Mouse (Mus musculus): ENCODE measurements around the gene Smco1.
A peak's percentile ranks its signal among the peaks of the same experiment; 100 is the strongest.
"Not testable (repeated sequence)": the region's sequence is repeated elsewhere in the genome, so short reads cannot be mapped to it uniquely, and the experiment has no call there.

The Smco1 gene

GRCm38 (mm10) chr16:32271291-32271690, at the start of gene Smco1:
Gene Smco1 (plus strand): TSS chr16:32271468.
- DNase-seq (ENCODE audit: low read depth in 1 of 2, low spot score in 2 of 2) = no peak

DNA sequence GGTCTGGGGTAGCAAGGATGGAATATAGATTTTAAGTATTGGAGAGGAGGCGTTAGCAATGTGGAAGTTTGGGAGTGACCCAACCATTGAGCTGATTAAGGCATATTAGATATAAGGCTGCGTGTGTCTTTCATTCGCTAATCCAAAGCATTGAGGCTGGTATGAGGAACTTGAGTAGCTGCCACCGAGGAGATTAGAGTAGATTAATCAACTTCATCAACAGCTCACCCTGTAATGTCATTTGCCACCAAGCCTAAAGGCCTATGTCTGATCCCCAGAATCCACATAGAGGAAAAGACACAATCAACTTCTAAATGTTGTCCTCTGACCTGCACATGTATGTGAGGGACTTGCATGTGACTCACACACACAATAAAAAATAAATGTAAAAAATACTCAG, 49.5 kb upstream of the Smco1 start:
- no peak for DNase-seq (ENCODE audit: low read depth in 1 of 2, low spot score in 2 of 2)

DNA sequence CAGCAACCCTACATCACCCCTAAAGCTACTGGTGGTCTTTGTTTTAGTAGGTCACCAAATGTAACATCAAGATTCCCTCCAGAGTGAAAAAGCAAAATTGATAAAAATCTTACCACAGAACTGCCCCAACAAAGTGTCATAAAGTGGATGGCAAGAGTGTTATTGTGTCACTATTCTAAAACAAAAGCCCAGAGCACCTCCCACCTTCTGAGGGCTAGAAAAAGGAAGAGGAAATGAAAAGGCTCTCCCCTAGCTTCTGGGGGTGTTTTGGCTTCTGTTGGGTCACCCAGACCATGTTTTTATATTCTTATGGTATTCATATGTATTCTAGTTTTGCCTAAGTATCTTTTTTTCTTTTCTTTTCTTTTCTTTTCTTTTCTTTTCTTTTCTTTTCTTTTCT, 48.9 kb upstream of the Smco1 start:
- DNase-seq (ENCODE audit: low read depth in 1 of 2, low spot score in 2 of 2) = no peak

- not testable (repeated sequence) for DNase-seq (ENCODE audit: low read depth in 1 of 2, low spot score in 2 of 2)
Observed at GRCm38 (mm10) chr16:32232050-32232449, 39.2 kb upstream of the Smco1 start.

DNA sequence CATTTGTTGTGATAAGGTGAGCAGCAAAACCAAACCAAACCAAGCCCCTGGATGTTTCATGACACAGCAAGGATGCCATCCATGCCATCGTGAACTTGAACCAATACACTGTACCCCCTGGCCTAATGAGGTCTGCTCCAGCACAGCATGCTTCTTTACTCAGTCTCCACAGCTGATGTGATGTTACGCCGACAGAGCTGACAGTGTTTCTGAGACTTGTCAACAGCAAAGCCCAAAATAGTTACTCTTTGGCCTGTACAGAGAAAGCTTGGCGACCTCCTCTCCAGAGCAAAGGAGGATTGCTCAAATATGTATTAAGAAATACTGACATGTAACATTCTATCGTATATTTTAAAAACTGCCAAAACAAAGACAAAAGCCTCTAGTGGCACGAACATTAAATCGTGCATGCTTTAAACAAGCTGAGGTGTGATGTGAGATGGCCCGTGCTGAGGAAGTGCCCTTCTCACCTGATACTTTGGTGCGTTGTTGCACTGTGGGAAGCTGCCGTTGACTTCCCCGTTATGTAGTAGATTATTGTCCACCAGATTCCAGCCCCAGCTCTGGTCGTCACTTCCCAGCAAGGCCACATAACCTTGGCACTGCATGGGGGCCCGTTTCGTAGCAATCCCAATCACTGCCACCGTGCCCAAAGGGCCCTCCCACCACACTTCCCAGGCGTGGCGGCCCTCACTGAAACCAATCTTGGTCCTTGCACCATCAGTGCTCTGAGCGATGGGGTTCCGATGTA, 33.2 kb upstream of the Smco1 start:
- no peak for DNase-seq (ENCODE audit: low read depth in 1 of 2, low spot score in 2 of 2)

GRCm38 (mm10) chr16:32239428-32240312, 31.6 kb upstream of the Smco1 start:
- no peak for DNase-seq (ENCODE audit: low read depth in 1 of 2, low spot score in 2 of 2)

GRCm38 (mm10) chr16:32243901-32244300, 27.4 kb upstream of the Smco1 start:
- no peak for DNase-seq (ENCODE audit: low read depth in 1 of 2, low spot score in 2 of 2)

- DNase-seq (ENCODE audit: low read depth in 1 of 2, low spot score in 2 of 2) = peak in 1 of 2 experiments; percentile 22
Observed at GRCm38 (mm10) chr16:32246351-32246791, 24.9 kb upstream of the Smco1 start.

- DNase-seq (ENCODE audit: low read depth in 1 of 2, low spot score in 2 of 2) = peak; percentile 87 to 88
Observed at GRCm38 (mm10) chr16:32246952-32247370, 24.3 kb upstream of the Smco1 start, which contains the start of the genes Fbxo45 and Wdr53. Gene Fbxo45 (minus strand): TSS chr16:32247158. Gene Wdr53 (plus strand): TSS chr16:32247227.

- peak in 1 of 2 experiments; percentile 10 for DNase-seq (ENCODE audit: low read depth in 1 of 2, low spot score in 2 of 2)
Observed at GRCm38 (mm10) chr16:32264225-32264624, 7.0 kb upstream of the Smco1 start.

- no peak for DNase-seq (ENCODE audit: low read depth in 1 of 2, low spot score in 2 of 2)
Observed at GRCm38 (mm10) chr16:32273338-32273737, 2.1 kb downstream of the Smco1 start.

GRCm38 (mm10) chr16:32275041-32275440, 3.8 kb downstream of the Smco1 start:
- peak in 1 of 2 experiments; percentile 5 for DNase-seq (ENCODE audit: low read depth in 1 of 2, low spot score in 2 of 2)

GRCm38 (mm10) chr16:32275830-32276229, 4.6 kb downstream of the Smco1 start:
- no peak for DNase-seq (ENCODE audit: low read depth in 1 of 2, low spot score in 2 of 2)

DNA sequence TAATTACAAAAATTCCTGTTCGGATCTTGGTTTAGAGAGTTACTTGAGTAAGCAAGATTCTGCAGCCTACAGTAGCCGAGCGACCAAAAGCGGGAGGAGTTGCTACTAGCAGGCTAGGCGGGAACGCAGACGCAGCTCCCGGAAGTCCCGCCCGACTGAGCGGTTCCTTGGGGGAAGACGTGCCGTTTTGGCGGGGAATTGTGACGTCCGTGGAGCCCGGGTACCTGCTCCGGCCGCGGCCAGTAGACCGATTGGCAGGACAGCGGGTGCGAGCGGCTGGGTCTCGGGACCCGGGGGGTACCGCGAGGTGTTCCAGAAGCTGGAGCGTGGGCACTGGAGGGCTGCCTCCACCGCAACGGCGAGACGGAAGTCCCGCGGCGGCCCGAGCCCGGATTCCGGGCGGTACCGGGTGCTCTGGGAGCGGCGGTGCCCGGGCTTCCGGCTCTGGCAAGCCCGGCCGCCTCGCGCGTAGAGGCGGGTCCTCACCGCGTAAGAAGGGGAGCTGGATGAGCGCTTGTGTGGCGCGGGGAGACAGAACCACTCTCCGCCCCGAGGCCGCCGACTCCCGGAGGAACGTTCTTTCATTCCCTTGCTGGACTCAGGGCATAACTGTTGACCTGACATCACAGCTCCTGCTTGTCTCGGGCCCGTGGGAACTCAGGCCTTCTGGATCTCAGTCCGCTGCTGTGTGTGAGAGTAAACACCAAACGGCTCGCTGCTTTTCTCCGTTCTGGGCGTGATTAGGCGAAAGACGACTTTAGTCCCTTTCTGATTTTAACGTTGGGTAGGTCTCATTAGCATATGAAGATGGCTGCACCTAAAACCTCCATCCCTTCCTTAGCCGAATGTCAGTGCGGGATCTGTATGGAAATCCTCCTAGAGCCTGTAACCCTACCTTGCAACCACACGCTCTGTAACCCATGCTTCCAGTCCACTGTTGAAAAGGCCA, 6.3 kb downstream of the Smco1 start, which contains the start of gene Rnf168:
Gene Rnf168 (plus strand): TSS at position 152 of the 949 bp plus-strand sequence.
- DNase-seq (ENCODE audit: low read depth in 1 of 2, low spot score in 2 of 2) = peak; percentile 69 to 76

GRCm38 (mm10) chr16:32278396-32278795, 7.1 kb downstream of the Smco1 start:
- no peak for DNase-seq (ENCODE audit: low read depth in 1 of 2, low spot score in 2 of 2)

- no peak for DNase-seq (ENCODE audit: low read depth in 1 of 2, low spot score in 2 of 2)
Observed at GRCm38 (mm10) chr16:32280211-32280610, 8.9 kb downstream of the Smco1 start.

DNA sequence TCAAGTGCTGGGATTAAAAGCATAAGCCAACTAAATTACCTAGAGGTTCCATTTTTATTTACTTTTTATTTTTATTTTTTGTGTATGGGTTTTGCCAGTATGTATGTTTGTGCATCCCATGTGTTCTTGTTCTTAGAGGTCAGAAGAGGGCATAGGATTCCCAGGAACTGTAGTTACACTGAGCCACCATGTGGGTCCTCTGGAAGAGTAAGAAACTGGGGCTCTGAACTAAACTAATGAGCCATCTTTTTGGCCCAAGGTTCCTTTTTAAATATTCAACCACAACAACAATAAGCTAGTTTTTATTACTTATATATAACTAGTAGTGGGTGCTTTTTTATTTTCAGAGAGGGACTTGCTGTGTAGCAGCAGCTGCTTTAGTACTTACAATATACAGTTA, 11.3 kb downstream of the Smco1 start:
- no peak for DNase-seq (ENCODE audit: low read depth in 1 of 2, low spot score in 2 of 2)

DNA sequence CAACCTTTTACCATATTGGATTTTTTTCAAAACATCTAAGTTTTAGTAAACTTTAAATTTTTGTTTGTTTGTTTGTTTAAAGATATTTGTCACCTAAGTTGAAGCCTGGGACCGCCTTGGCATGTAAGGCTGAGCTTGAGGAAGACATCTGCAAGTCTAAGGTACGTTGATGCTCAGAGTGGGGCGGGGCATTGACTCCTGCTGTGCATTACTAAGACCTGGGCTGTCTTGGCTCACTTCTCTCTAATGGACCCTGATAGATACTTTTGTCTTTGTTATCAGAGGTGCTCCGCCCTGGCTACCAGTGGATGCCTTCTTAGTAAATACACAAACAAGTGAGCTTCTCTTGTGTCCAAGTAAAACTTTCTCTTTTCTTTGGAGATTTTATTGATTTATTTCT, 20.6 kb downstream of the Smco1 start:
- DNase-seq (ENCODE audit: low read depth in 1 of 2, low spot score in 2 of 2) = no peak

DNA sequence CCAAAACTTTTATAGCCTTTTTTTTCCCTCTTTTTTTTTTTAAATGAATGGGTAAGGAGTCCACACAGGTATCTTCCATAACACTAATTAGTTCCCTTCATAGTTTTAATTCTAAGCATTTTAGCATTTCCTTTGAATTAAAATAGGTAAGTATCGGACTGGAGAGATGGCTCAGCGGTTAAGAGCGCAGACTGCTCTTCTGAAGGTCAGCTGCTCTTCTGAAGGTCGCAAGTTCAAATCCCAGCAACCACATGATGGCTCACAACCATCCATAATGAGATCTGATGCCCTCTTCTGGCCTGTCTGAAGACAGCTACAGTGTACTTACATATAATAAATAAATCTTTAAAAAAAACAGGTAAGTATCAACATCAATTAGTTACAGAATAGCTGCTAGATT, 28.3 kb downstream of the Smco1 start:
- DNase-seq (ENCODE audit: low read depth in 1 of 2, low spot score in 2 of 2) = not testable (repeated sequence)

DNA sequence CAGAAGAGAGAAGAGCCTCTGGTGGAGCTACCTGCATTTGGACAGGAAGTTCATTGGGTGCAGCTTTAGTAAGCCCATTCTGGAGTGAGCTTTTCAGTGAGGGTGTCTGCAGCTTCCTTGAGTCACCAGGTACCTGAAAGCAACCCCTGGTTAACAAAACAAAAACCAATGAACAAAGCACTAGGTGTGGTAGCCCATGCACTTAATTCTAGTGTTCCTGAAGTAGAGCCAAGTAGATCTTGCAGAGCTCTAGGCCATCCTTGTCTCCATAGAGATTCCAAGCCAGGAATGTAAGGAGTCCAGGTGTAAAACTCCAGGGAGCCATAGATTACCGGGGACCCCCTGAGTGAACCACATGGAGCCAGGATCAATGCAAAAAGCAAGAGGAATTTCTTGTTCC, 31.8 kb downstream of the Smco1 start:
- no peak for DNase-seq (ENCODE audit: low read depth in 1 of 2, low spot score in 2 of 2)

DNA sequence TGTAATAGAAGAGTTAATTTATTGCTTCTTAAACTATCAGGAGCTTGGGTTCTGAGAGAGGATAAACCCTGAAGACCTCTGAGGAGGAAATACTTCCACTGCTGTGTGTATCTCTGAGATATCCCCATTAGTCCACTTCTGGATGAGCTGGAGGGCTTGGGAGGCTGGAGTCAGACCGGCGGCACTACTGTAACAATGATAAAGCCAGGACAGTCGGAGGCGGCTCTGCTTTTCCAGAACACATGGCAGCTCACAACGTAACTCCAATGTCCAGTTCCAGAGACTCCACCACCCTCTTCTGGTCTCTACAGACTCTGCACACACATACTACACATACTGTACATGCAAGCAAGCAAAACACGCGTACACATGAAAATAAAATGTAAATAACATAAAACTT, 32.6 kb downstream of the Smco1 start:
- no peak for DNase-seq (ENCODE audit: low read depth in 1 of 2, low spot score in 2 of 2)
